In the genomic region with DNA sequence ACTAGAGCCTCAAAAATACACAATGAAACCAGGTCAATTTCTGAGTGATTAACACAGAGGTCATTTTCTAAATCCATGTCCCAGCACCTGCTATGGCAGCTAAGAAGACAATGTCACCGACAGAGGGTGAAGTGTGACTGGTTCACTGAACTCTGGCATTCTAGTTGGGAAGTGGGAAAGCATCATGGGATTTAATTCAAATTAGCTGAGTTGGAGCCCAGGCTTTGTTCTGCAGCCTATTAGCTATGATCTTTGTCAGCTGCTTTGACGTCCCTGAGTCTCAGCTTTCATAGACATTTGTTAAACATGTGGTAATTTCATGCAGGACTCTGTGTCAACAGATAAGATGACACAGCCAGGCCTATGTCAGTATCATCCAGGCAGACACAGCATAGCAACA, we compare ENCODE assay signal across 29 mouse cellular contexts. TPM values are rescaled to one million over a fixed set of nuclear protein-coding genes. Genes with fewer than 3 reads are reported as not detected.
"Had no signal": no experiment of that assay in that cellular context is flagged by ENCODE, and none has a peak within 500 bp of the region (broad histone marks: within the 10 kb centered on the region; RNA-seq: fewer than 3 reads in every experiment).

No protein-coding gene starts in this region.

- H3K9ac ChIP-seq: kidney, embryonic 15.5 days; liver, embryonic 13.5 days; stomach, embryonic 15.5 days had no signal

- H3K4me3 ChIP-seq: kidney, embryonic 15.5 days; left cerebral cortex, adult 2 months; liver, embryonic 13.5 days; stomach, embryonic 15.5 days had no signal

- H3K4me1 ChIP-seq: kidney, embryonic 15.5 days; liver, embryonic 13.5 days; stomach, embryonic 15.5 days had no signal

- H3K4me2 ChIP-seq: kidney, embryonic 15.5 days; liver, embryonic 13.5 days; stomach, embryonic 15.5 days had no signal

- H3K27ac ChIP-seq: kidney, embryonic 15.5 days; left cerebral cortex, adult 2 months; liver, embryonic 13.5 days; stomach, embryonic 15.5 days had no signal

- H3K36me3 ChIP-seq: kidney, embryonic 15.5 days; liver, embryonic 13.5 days; stomach, embryonic 15.5 days had no signal

- ATAC-seq: intestine, postnatal 0 days; midbrain, embryonic 16.5 days had no signal

- DNase-seq: kidney, adult 8-10 months; kidney, postnatal 10 days; kidney, postnatal 36 days; layer of hippocampus, postnatal 36 days; liver, embryonic 13.5 days; lung, adult 2 months; lung, postnatal 14 days; lung, postnatal 4 days; right cerebral cortex, postnatal 25 days; spleen, adult 18-20 months; thymus, postnatal 25 days had no signal

- H3K9me3 ChIP-seq: kidney, embryonic 15.5 days; liver, embryonic 13.5 days; stomach, embryonic 15.5 days had no signal

- H3K27me3 ChIP-seq: kidney, embryonic 15.5 days; liver, embryonic 13.5 days; stomach, embryonic 15.5 days had no signal

RNA-seq across cellular contexts. Expression of a gene that starts 5.1 kb away (rescaled TPM):
- total RNA-seq: layer of hippocampus, adult 8-10 months; layer of hippocampus, postnatal 10 days; layer of hippocampus, postnatal 36 days; left cerebral cortex, adult 2 months; left cerebral cortex, postnatal 10 days; left cerebral cortex, postnatal 36 days; liver, adult 2 months; megakaryocyte progenitor cell, adult 5-6 weeks; megakaryocyte-erythroid progenitor cell, adult 5-6 weeks had no signal
- polyA plus RNA-seq: intestine, postnatal 0 days; limb, embryonic 11.5 days; liver, adult 2 months; liver, embryonic 13.5 days; liver, embryonic 16.5 days; lung, embryonic 16.5 days; midbrain, embryonic 16.5 days; neural tube, embryonic 11.5 days; neural tube, embryonic 14.5 days; stomach, embryonic 15.5 days; thymus, postnatal 0 days had no signal
